Mouse (Mus musculus) bone marrow, adult 2 months (tissue): ENCODE measurements around the gene Parva. TPM values are rescaled to one million over a fixed set of nuclear protein-coding genes. Genes with fewer than 3 reads are reported as not detected.

ENCODE experiments used
- H3K27ac ChIP-seq: fragments of 200-500 bp; 2 replicates; pipeline ENCODE4 v1.5.1; 2012; ENCODE audit warnings: low read depth, mild to moderate bottlenecking, control low read depth, inconsistent platforms, low read length; ENCODE audit not compliant: control insufficient read depth, poor library complexity, insufficient read depth
- H3K4me1 ChIP-seq: fragments of 200-500 bp; 2 replicates; pipeline ENCODE4 v1.6.1; 2011; ENCODE audit warnings: low read length; ENCODE audit not compliant: control insufficient read depth, insufficient read depth
- H3K4me3 ChIP-seq: fragments of 200-500 bp; replicated peaks from 2 replicates; pipeline ENCODE3; 2011; ENCODE audit warnings: mild to moderate bottlenecking, low read depth, low read length, control low read depth; ENCODE audit not compliant: control insufficient read depth
- CTCF ChIP-seq: fragments of 200-500 bp; IDR thresholded peaks from 2 replicates; pipeline ENCODE4 v1.5.1; 2011; ENCODE audit warnings: low read length, control low read depth; ENCODE audit not compliant: control insufficient read depth, insufficient read depth
- POLR2A ChIP-seq: fragments of 200-500 bp; IDR thresholded peaks from 2 replicates; pipeline ENCODE4 v1.6.1; 2011; ENCODE audit warnings: low read depth, mild to moderate bottlenecking, control low read depth, low read length, borderline replicate concordance; ENCODE audit not compliant: control insufficient read depth
- WGBS: fragments of 180-500 bp; shearing (Covaris S2); methylation state at CpG from one replicate; pipeline ENCODE4 v1.1.7; 2018; 5-methylcytosine and 5-hydroxymethylcytosine counted together
- polyA plus RNA-seq: library from polyadenylated mRNA; stranded (reverse); fragments of >200 nt; gene quantifications from 2 replicates; pipeline ENCODE4 v1.2.4, GENCODE M21; 2011; ENCODE audit warnings: low replicate concordance; ENCODE audit not compliant: missing spikeins, insufficient read depth, insufficient read length

The Parva gene
- polyA plus RNA-seq, 1 experiment: 6.2 TPM

DNA sequence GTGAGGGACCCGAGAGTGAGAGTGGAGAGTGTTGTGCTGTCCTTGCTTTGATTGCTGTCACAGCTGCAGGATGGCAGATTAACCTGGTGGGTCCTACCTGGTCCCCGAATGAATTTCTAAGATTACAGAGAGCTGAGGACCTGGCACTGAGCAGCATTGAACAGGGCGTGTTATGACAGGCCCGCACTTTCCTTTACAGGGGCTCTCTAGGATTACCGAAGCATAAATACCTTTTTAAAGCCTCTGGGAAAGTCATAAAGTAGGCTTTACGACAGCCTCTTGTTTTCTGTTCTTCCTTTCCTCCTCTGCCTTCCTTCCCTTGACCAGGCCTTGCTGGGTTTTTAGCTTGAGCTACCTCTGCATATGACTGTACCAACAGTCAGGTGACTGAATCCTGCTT, 76.1 kb downstream of the Parva start:
- no peak overlapping the region for H3K4me3 ChIP-seq
- TF ChIP-seq CTCF (no peak), POLR2A (no peak)
- H3K27ac ChIP-seq: no peak overlapping the region
- 59% methylated on average over 6 of the region's 6 CpGs for WGBS
- no peaks in the 10 kb centered on the region for H3K4me1 ChIP-seq

DNA sequence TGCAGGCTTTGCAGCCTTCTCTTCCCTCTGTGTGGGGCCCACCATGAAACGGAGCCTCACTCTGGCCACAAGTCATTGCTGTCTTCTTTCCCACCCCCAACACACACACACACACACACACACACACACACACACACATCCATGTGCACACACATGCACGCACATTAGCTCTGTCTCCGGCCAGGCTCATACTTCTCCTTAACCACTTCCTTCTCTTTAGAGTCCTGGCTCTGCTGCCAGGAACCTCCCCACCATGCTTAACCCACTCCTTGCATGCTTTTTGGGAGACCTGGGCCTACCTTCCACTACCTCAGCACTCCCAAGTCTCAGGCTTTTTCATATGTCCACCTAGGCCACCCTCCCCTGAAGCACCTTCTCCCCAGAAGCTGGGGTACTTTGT, 76.6 kb downstream of the Parva start:
- 2% methylated on average over 3 of the region's 3 CpGs for WGBS
- no peak overlapping the region for H3K27ac ChIP-seq
- TF ChIP-seq CTCF: no peak
- no peak for TF ChIP-seq POLR2A
- H3K4me3 ChIP-seq: no peak overlapping the region
- no peaks in the 10 kb centered on the region for H3K4me1 ChIP-seq

DNA sequence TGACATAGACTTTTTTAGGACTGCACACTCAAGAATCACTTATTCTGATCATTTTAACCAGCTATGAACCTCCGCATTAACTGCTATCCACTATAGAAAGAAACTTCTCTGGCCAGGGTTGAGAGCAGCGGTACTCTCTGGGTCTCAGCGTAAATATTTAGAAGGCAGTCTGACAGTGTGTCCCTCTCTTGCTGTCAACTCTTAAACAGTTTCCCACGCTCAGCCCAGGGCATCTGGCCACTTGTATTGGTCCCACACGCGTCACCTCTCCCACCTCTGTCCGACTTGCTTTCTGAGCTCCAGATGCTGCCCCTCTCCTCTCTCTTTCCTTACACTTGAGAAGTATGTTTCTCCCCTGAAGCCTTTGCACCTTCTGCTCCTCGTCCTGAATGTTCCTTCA, 81.8 kb downstream of the Parva start:
- 79% methylated on average over 8 of the region's 8 CpGs for WGBS
- no peaks in the 10 kb centered on the region for H3K4me1 ChIP-seq
- no peak overlapping the region for H3K4me3 ChIP-seq

DNA sequence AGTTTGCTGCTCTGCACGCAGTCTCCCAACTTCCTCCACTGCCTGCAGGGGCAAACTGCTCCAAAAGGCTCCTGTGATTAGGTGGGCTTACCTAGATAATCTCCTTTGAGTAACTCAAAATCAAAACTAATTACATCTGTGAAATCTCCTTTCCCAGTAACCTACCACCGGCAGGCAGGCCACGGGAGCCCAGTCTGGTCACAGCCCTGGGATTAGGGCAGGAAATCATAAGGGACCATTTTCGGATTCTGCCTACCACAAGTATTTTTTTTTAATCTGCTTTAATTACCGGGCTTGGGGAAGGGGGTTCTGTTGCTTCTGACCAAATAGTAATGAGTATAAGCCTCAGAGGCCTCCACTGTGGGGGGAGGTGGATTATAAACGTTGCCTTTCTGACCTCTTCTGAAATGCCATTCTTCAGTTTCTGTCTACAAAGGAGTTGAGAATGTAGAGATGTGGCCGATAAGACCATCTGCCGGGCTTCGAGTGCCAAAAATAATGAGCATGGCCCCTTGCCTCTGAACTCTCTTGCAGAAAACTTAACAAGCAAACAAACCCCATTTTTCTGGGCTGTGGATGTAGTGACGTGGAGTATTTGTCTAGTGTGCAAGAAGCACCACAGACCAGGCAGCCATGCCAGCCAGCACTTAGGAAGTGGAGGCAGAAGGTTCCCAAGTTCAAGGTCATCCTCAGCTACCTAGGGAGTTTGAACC, 83.2 kb downstream of the Parva start:
- WGBS: 79% methylated on average over 10 of the region's 10 CpGs
- H3K27ac ChIP-seq: no peak overlapping the region
- TF ChIP-seq POLR2A (no peak), CTCF (no peak)
- no peak overlapping the region for H3K4me3 ChIP-seq
- no peaks in the 10 kb centered on the region for H3K4me1 ChIP-seq

More for the DNA sequence above, 81.8 kb downstream of the Parva start:
- no peak overlapping the region for H3K27ac ChIP-seq
- TF ChIP-seq POLR2A (no peak), CTCF (no peak)

DNA sequence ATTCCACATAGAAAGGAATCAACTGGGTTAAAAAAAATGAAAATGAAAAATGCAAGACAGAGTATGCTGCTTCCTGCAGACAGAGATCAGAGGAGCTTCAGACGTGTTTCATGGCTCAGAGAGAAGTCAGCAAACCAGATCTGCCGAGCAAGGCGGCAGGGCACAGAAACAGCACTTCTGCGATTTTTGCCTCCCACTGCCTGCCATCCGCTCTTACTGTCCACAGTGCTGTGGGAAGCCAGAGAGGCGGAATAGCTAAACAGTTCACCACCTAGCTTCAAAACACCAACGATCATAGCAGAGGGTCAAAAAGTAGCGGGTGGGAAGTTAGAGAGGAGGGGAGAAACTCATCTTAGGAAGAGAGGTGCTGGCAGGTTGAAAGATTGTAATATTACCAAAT, 84.0 kb downstream of the Parva start:
- Histone ChIP-seq H3K4me3 (no peak overlapping the region), H3K27ac (no peak overlapping the region), H3K4me1 (no peaks in the 10 kb centered on the region)
- 73% methylated on average over 8 of the region's 8 CpGs for whole genome bisulfite sequencing
- no peak for TF ChIP-seq POLR2A
- no peak for TF ChIP-seq CTCF

DNA sequence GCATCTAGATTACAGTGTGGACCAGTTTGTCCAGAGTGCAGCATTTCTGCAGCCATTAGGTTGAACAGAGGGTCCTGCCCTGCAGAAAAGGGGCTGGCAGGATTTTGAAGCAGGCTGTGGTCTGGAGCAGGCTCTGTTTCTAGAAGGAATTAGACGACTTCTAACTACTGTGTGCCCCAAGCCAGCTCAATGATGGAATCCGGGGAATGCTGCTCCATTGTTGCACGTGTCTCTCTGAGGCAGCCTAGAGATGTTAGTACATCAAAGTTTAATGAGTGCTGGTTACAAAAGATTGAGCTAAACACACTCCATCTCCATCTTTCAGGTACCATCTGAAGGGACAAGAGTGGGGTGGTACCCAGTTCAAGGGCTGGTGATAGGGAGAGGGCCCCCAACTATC, 85.0 kb downstream of the Parva start:
- H3K4me1 ChIP-seq: no peaks in the 10 kb centered on the region
- WGBS: 79% methylated on average over 3 of the region's 3 CpGs
- no peak for TF ChIP-seq POLR2A
- TF ChIP-seq CTCF: no peak

DNA sequence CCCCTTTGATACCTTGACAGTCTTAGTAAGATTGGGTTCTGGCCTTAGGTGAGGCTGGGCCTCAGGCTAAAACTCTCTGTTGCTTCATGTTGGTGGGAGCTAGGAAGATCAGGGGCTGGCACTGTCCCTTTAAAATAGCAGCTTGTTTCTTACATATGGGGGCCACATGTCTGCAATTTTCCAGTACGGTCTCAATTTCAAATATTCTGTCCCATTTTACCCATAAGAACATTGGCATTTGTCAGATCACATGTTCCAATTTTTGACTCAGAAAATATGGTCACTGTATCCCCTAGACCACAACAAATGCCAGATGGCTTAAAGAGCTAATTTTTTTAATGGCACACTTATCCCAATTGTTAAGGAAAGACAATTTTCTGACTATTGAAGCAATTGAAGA, 85.6 kb downstream of the Parva start:
- WGBS: 65% methylated on average over 1 of the region's 1 CpGs
- Histone ChIP-seq H3K4me1 (no peaks in the 10 kb centered on the region), H3K27ac (no peak overlapping the region), H3K4me3 (no peak overlapping the region)
- TF ChIP-seq CTCF (no peak), POLR2A (no peak)

More for the DNA sequence above, 85.0 kb downstream of the Parva start:
- Histone ChIP-seq H3K4me3 (no peak overlapping the region), H3K27ac (no peak overlapping the region)

DNA sequence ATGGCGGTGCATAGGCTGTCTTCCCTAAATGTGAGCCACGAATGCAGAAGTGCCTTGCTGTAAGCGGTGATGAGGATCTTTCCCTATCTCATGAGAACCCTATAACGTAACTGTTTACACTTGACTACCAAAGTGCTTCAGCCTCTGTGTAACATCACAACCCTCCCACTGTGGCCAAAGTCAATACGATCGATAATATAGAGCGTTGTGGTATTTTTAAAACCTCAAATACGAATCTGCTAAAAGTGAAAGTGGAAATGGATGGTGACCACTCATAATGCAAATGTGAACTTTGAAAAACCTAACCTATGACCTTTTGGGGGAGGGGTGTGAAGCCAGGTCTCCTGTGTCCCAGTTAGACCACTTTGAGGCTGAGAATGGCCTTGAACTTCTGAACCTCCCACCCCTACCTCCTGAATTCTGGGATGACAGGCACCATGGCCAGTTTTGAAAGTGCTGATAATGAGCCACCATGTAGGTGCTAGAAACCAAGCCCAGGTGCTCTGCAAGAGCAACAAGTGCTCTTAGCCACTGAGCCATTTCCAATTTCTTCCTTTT, 87.4 kb downstream of the Parva start:
- Histone ChIP-seq H3K27ac (no peak overlapping the region), H3K4me1 (no peaks in the 10 kb centered on the region), H3K4me3 (no peak overlapping the region)
- TF ChIP-seq CTCF (no peak), POLR2A (no peak)
- 35% methylated on average over 8 of the region's 8 CpGs for WGBS
